Mouse (Mus musculus): ENCODE measurements at regions not wholly inside any gene's neighbourhood (a gene's known extent, or its start where the extent isn't known, plus 50 kb on each side); places are given as distances from the start of the nearest gene placed in this dataset.

DNA sequence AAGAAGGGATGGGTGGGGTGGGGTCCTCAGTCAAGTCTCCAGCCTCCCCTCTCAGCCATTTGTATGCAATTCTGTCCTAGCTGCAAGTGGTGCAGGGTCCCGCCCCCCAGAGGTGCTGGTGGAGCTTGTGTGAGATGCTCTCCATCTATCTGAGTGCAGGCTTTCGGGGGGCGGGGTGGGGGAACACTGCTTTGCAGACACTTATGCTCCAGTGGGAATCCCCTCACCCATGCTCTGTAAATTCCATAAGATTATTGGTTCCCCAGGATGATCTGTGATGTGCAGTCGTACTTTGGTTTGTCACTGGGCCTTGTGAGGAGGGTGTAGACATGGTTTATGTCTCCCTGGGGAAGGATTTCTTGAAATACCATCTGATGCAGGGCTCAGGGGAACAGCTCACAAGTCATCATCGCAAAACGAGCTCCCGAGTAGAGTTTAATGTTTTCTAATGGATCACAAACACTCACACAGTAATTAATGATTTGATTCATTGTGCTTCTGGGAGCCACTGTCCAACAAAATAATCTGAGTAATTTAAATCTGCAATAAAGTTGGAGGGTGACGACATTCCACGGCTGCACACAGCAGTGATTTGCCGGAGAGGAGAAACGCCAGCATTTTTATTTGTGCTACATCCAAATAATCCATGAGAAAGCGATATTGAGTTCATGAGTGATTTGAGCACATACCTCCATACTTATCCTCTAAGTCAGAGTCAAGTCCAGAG, 540.3 kb upstream of the Hs6st1 start:
- TF ChIP-seq CTCF (IDR thresholded peaks at IDR 0.05; ENCODE audit: extremely low read depth, insufficient read depth, low read length) (no peak), POLR2A (IDR thresholded peaks at IDR 0.05; ENCODE audit: extremely low read depth, insufficient read depth, low read length) (no peak)
